Mouse (Mus musculus): ENCODE measurements around the gene Sorcs1. TPM values are rescaled to one million over a fixed set of nuclear protein-coding genes. Genes with fewer than 3 reads are reported as not detected.

Gene Sorcs1
- total and polyA plus RNA-seq, 2 experiments from 2014 or later, result 0.51 to 1.1 TPM

- H3K9ac ChIP-seq (replicated peaks; ENCODE audit: low read depth, low read length), result no peak overlapping the region
- no peak overlapping the region for H3K4me2 ChIP-seq (ENCODE audit: low read depth, low read length)
- DNase-seq (ENCODE audit: low spot score), result no peak
- no peaks in the 10 kb centered on the region for H3K36me3 ChIP-seq (replicated peaks; ENCODE audit: control insufficient read depth, insufficient read depth, low read length)
- no peaks in the 10 kb centered on the region for H3K27me3 ChIP-seq (ENCODE audit: control insufficient read depth, insufficient read depth, low read length)
- H3K27ac ChIP-seq (ENCODE audit: low read depth), result no peak overlapping the region
- H3K4me1 ChIP-seq (ENCODE audit: control insufficient read depth, insufficient read depth), result no peaks in the 10 kb centered on the region
- no peak overlapping the region for H3K4me3 ChIP-seq (ENCODE audit: low read depth, low read length)
- WGBS, result 68% methylated on average over 4 of the region's 4 CpGs
- no peak for ATAC-seq (ENCODE audit: insufficient read depth, low read depth)
- TF ChIP-seq CTCF (IDR thresholded peaks at IDR 0.05; ENCODE audit: low read depth) (no peak), EP300 (IDR thresholded peaks at IDR 0.05; ENCODE audit: low read depth) (no peak)
- H3K9me3 ChIP-seq (replicated peaks; ENCODE audit: control insufficient read depth, low read length), result no peaks in the 10 kb centered on the region
Observed at GRCm38 (mm10) chr19:50597300-50597699, 81.1 kb downstream of the Sorcs1 start.

- H3K27ac ChIP-seq (ENCODE audit: low read depth), result no peak overlapping the region
- TF ChIP-seq CTCF (IDR thresholded peaks at IDR 0.05; ENCODE audit: low read depth) (no peak), EP300 (IDR thresholded peaks at IDR 0.05; ENCODE audit: low read depth) (no peak)
- WGBS, result 86% methylated on average over 5 of the region's 5 CpGs
- H3K9ac ChIP-seq (replicated peaks; ENCODE audit: low read depth, low read length), result no peak overlapping the region
- H3K4me1 ChIP-seq (ENCODE audit: control insufficient read depth, insufficient read depth), result no peaks in the 10 kb centered on the region
- no peak overlapping the region for H3K4me2 ChIP-seq (ENCODE audit: low read depth, low read length)
- H3K4me3 ChIP-seq (ENCODE audit: low read depth, low read length), result no peak overlapping the region
- ATAC-seq (ENCODE audit: insufficient read depth, low read depth), result no peak
- no peaks in the 10 kb centered on the region for H3K36me3 ChIP-seq (replicated peaks; ENCODE audit: control insufficient read depth, insufficient read depth, low read length)
- DNase-seq (ENCODE audit: low spot score), result no peak
- no peaks in the 10 kb centered on the region for H3K9me3 ChIP-seq (replicated peaks; ENCODE audit: control insufficient read depth, low read length)
- H3K27me3 ChIP-seq (ENCODE audit: control insufficient read depth, insufficient read depth, low read length), result no peaks in the 10 kb centered on the region
Observed at GRCm38 (mm10) chr19:50586182-50586581, 92.3 kb downstream of the Sorcs1 start.

GRCm38 (mm10) chr19:50582952-50583351 is 95.5 kb downstream of the Sorcs1 start:
- ATAC-seq (ENCODE audit: insufficient read depth, low read depth) (no peak), DNase-seq (ENCODE audit: low spot score) (no peak)
- H3K9me3 ChIP-seq (replicated peaks; ENCODE audit: control insufficient read depth, low read length), result no peaks in the 10 kb centered on the region
- no peaks in the 10 kb centered on the region for H3K36me3 ChIP-seq (replicated peaks; ENCODE audit: control insufficient read depth, insufficient read depth, low read length)
- H3K27me3 ChIP-seq (ENCODE audit: control insufficient read depth, insufficient read depth, low read length), result no peaks in the 10 kb centered on the region
- H3K27ac ChIP-seq (ENCODE audit: low read depth), result no peak overlapping the region
- H3K4me3 ChIP-seq (ENCODE audit: low read depth, low read length), result no peak overlapping the region
- no peaks in the 10 kb centered on the region for H3K4me1 ChIP-seq (ENCODE audit: control insufficient read depth, insufficient read depth)
- no peak overlapping the region for H3K4me2 ChIP-seq (ENCODE audit: low read depth, low read length)
- H3K9ac ChIP-seq (replicated peaks; ENCODE audit: low read depth, low read length), result no peak overlapping the region
- TF ChIP-seq CTCF (IDR thresholded peaks at IDR 0.05; ENCODE audit: low read depth) (no peak), EP300 (IDR thresholded peaks at IDR 0.05; ENCODE audit: low read depth) (no peak)

GRCm38 (mm10) chr19:50569669-50570195 is 108.7 kb downstream of the Sorcs1 start:
- TF ChIP-seq CTCF (IDR thresholded peaks at IDR 0.05; ENCODE audit: low read depth) (no peak), EP300 (IDR thresholded peaks at IDR 0.05; ENCODE audit: low read depth) (no peak)

GRCm38 (mm10) chr19:50566306-50566705 is 112.1 kb downstream of the Sorcs1 start:
- no peak for TF ChIP-seq CTCF (IDR thresholded peaks at IDR 0.05; ENCODE audit: low read depth)
- no peak for TF ChIP-seq EP300 (IDR thresholded peaks at IDR 0.05; ENCODE audit: low read depth)
- H3K4me1 ChIP-seq (ENCODE audit: control insufficient read depth, insufficient read depth), result no peaks in the 10 kb centered on the region
- WGBS, result 64% methylated on average over 2 of the region's 2 CpGs

More at GRCm38 (mm10) chr19:50569669-50570195, 108.7 kb downstream of the Sorcs1 start:
- Histone ChIP-seq H3K4me3 (ENCODE audit: low read depth, low read length) (no peak overlapping the region), H3K4me1 (ENCODE audit: control insufficient read depth, insufficient read depth) (no peaks in the 10 kb centered on the region), H3K4me2 (ENCODE audit: low read depth, low read length) (no peak overlapping the region), H3K27me3 (ENCODE audit: control insufficient read depth, insufficient read depth, low read length) (no peaks in the 10 kb centered on the region), H3K27ac (ENCODE audit: low read depth) (no peak overlapping the region), H3K36me3 (replicated peaks; ENCODE audit: control insufficient read depth, insufficient read depth, low read length) (no peaks in the 10 kb centered on the region), H3K9ac (replicated peaks; ENCODE audit: low read depth, low read length) (no peak overlapping the region), H3K9me3 (replicated peaks; ENCODE audit: control insufficient read depth, low read length) (no peaks in the 10 kb centered on the region)
- DNase-seq (ENCODE audit: low spot score) (no peak), ATAC-seq (ENCODE audit: insufficient read depth, low read depth) (no peak)
- 48% methylated on average over 1 of the region's 1 CpGs for WGBS

GRCm38 (mm10) chr19:50558771-50559170 is 119.7 kb downstream of the Sorcs1 start:
- Histone ChIP-seq H3K9ac (replicated peaks; ENCODE audit: low read depth, low read length) (no peak overlapping the region), H3K4me3 (ENCODE audit: low read depth, low read length) (no peak overlapping the region), H3K27ac (ENCODE audit: low read depth) (no peak overlapping the region), H3K4me1 (ENCODE audit: control insufficient read depth, insufficient read depth) (no peaks in the 10 kb centered on the region), H3K36me3 (replicated peaks; ENCODE audit: control insufficient read depth, insufficient read depth, low read length) (no peaks in the 10 kb centered on the region), H3K9me3 (replicated peaks; ENCODE audit: control insufficient read depth, low read length) (no peaks in the 10 kb centered on the region), H3K4me2 (ENCODE audit: low read depth, low read length) (no peak overlapping the region), H3K27me3 (ENCODE audit: control insufficient read depth, insufficient read depth, low read length) (no peaks in the 10 kb centered on the region)
- no peak for DNase-seq (ENCODE audit: low spot score)
- TF ChIP-seq CTCF (IDR thresholded peaks at IDR 0.05; ENCODE audit: low read depth) (no peak), EP300 (IDR thresholded peaks at IDR 0.05; ENCODE audit: low read depth) (no peak)
- no peak for ATAC-seq (ENCODE audit: insufficient read depth, low read depth)
- WGBS, result 20% methylated on average over 6 of the region's 6 CpGs

More at GRCm38 (mm10) chr19:50566306-50566705, 112.1 kb downstream of the Sorcs1 start:
- DNase-seq (ENCODE audit: low spot score), result no peak
- H3K4me3 ChIP-seq (ENCODE audit: low read depth, low read length), result no peak overlapping the region
- no peaks in the 10 kb centered on the region for H3K36me3 ChIP-seq (replicated peaks; ENCODE audit: control insufficient read depth, insufficient read depth, low read length)
- H3K27ac ChIP-seq (ENCODE audit: low read depth), result no peak overlapping the region
- no peaks in the 10 kb centered on the region for H3K9me3 ChIP-seq (replicated peaks; ENCODE audit: control insufficient read depth, low read length)
- no peak for ATAC-seq (ENCODE audit: insufficient read depth, low read depth)
- no peaks in the 10 kb centered on the region for H3K27me3 ChIP-seq (ENCODE audit: control insufficient read depth, insufficient read depth, low read length)
- H3K9ac ChIP-seq (replicated peaks; ENCODE audit: low read depth, low read length), result no peak overlapping the region
- H3K4me2 ChIP-seq (ENCODE audit: low read depth, low read length), result no peak overlapping the region
